Mouse (Mus musculus): Measurements from ENCODE around the gene Tspan3. TPM values are rescaled to one million over a fixed set of nuclear protein-coding genes. Genes with fewer than 3 reads are reported as not detected.

Gene Tspan3
- total RNA-seq (2022) = 100 to 1,000 TPM; 318 to 329 (median 327) TPM

GRCm38 (mm10) chr9:56165377-56165776, at the start of gene Tspan3:
Gene Tspan3, minus strand, starts transcription at chr9:56165477.
- DNase-seq (ENCODE audit: low spot score in 2 of 2) = no peak

- DNase-seq (ENCODE audit: low spot score in 2 of 2) = peak; percentile 57 to 71
These were observed 48.4 kb upstream of the Tspan3 start for GRCm38 (mm10) chr9:56213451-56214291.

- DNase-seq (ENCODE audit: low spot score in 2 of 2) = no peak
These were observed 43.5 kb upstream of the Tspan3 start for GRCm38 (mm10) chr9:56208817-56209216.

GRCm38 (mm10) chr9:56207516-56207915, 42.2 kb upstream of the Tspan3 start:
- no peak for DNase-seq (ENCODE audit: low spot score in 2 of 2)

- DNase-seq (ENCODE audit: low spot score in 2 of 2) = no peak
These were observed 41.8 kb upstream of the Tspan3 start for GRCm38 (mm10) chr9:56207083-56207482.

GRCm38 (mm10) chr9:56205336-56205735, 40.1 kb upstream of the Tspan3 start:
- DNase-seq (ENCODE audit: low spot score in 2 of 2) = peak in 1 of 2 experiments; percentile 29

GRCm38 (mm10) chr9:56204316-56204715, 39.0 kb upstream of the Tspan3 start:
- DNase-seq (ENCODE audit: low spot score in 2 of 2) = no peak

- DNase-seq (ENCODE audit: low spot score in 2 of 2) = peak; percentile 58 to 82
These were observed 35.5 kb upstream of the Tspan3 start for GRCm38 (mm10) chr9:56200645-56201314.

- DNase-seq (ENCODE audit: low spot score in 2 of 2) = no peak
These were observed 34.9 kb upstream of the Tspan3 start for GRCm38 (mm10) chr9:56200200-56200599.

GRCm38 (mm10) chr9:56196921-56197320, 31.6 kb upstream of the Tspan3 start:
- DNase-seq (ENCODE audit: low spot score in 2 of 2) = no peak

GRCm38 (mm10) chr9:56195193-56195592, 29.9 kb upstream of the Tspan3 start:
- no peak for DNase-seq (ENCODE audit: low spot score in 2 of 2)

GRCm38 (mm10) chr9:56191498-56192455, 26.5 kb upstream of the Tspan3 start:
- DNase-seq (ENCODE audit: low spot score in 2 of 2) = no peak

GRCm38 (mm10) chr9:56180118-56180781, 15.0 kb upstream of the Tspan3 start:
- no peak for DNase-seq (ENCODE audit: low spot score in 2 of 2)

GRCm38 (mm10) chr9:56179416-56180117, 14.3 kb upstream of the Tspan3 start:
- no peak for DNase-seq (ENCODE audit: low spot score in 2 of 2)

- DNase-seq (ENCODE audit: low spot score in 2 of 2) = no peak
These were observed 12.1 kb upstream of the Tspan3 start for GRCm38 (mm10) chr9:56177354-56177753.

GRCm38 (mm10) chr9:56175316-56175715, 10.0 kb upstream of the Tspan3 start:
- DNase-seq (ENCODE audit: low spot score in 2 of 2) = no peak

GRCm38 (mm10) chr9:56167690-56168089, 2.4 kb upstream of the Tspan3 start:
- DNase-seq (ENCODE audit: low spot score in 2 of 2) = no peak

GRCm38 (mm10) chr9:56166161-56166560, 884 bp upstream of the Tspan3 start:
- no peak for DNase-seq (ENCODE audit: low spot score in 2 of 2)

GRCm38 (mm10) chr9:56160341-56161141, 4.7 kb downstream of the Tspan3 start:
- peak; percentile 89 to 92 for DNase-seq (ENCODE audit: low spot score in 2 of 2)
